Mouse (Mus musculus) liver, adult 2 months (tissue): ENCODE data around the gene Txnrd1. TPM values are rescaled to one million over a fixed set of nuclear protein-coding genes. Genes with fewer than 3 reads are reported as not detected.

ENCODE experiments used
- DNase-seq: peaks from one replicate; pipeline ENCODE4 v3.0.0-alpha.2; 2011; ENCODE audit warnings: low read depth, low spot score; ENCODE audit errors: extremely low read depth
- H3K27ac ChIP-seq: fragments of 200-500 bp; replicated peaks from 2 replicates; pipeline ENCODE4 v1.5.1; 2012; ENCODE audit warnings: low read depth, mild to moderate bottlenecking, control low read depth, inconsistent platforms, low read length; ENCODE audit not compliant: insufficient read depth
- H3K27me3 ChIP-seq: fragments of 200-500 bp; 2 replicates; pipeline ENCODE4 v1.6.1; 2012; ENCODE audit warnings: mild to moderate bottlenecking, moderate library complexity, low read length, inconsistent platforms; ENCODE audit not compliant: control insufficient read depth, insufficient read depth
- H3K36me3 ChIP-seq: fragments of 200-500 bp; 2 replicates; pipeline ENCODE4 v1.6.1; 2012; ENCODE audit warnings: low read length, inconsistent platforms; ENCODE audit not compliant: control insufficient read depth, insufficient read depth
- H3K4me1 ChIP-seq: fragments of 200-500 bp; 2 replicates; pipeline ENCODE4 v1.6.1; 2011; ENCODE audit warnings: low read length; ENCODE audit not compliant: control insufficient read depth, insufficient read depth
- H3K4me3 ChIP-seq: fragments of 200-500 bp; 2 replicates; pipeline ENCODE4 v1.5.1; 2011; ENCODE audit warnings: low read depth, mild to moderate bottlenecking, control low read depth, low read length, moderate library complexity; ENCODE audit not compliant: insufficient read depth
- H3K79me2 ChIP-seq: fragments of 200-500 bp; 2 replicates; pipeline ENCODE4 v1.6.1; 2012; ENCODE audit warnings: inconsistent platforms, mild to moderate bottlenecking, low read length, moderate library complexity; ENCODE audit not compliant: control insufficient read depth, insufficient read depth
- H3K9ac ChIP-seq: fragments of 200-500 bp; 2 replicates; pipeline ENCODE4 v1.6.1; 2012; ENCODE audit warnings: low read depth, mild to moderate bottlenecking, control low read depth, inconsistent platforms, low read length
- CTCF ChIP-seq: fragments of 200-500 bp; IDR thresholded peaks from 2 replicates; pipeline ENCODE4 v1.5.1; 2011; ENCODE audit warnings: low read depth, low read length, control low read depth
- POLR2A ChIP-seq: fragments of 200-500 bp; IDR thresholded peaks from 2 replicates; pipeline ENCODE4 v1.6.1; 2011; ENCODE audit warnings: low read length, control low read depth; ENCODE audit not compliant: insufficient read depth; ENCODE audit errors: extremely low read depth
- WGBS: fragments of 180-500 bp; shearing (Covaris S2); methylation state at CpG from one replicate; pipeline ENCODE4 v1.1.7; 2018; 5-methylcytosine and 5-hydroxymethylcytosine counted together
- polyA plus RNA-seq: library from polyadenylated mRNA; depleted of rRNA; stranded (reverse); fragments of >200 nt; gene quantifications from 2 replicates; pipeline ENCODE4 v1.2.3, GENCODE M21; 2012
- total RNA-seq: library from RNA; depleted of rRNA; stranded (reverse); fragments of >200 nt; gene quantifications from 2 replicates; pipeline ENCODE4 v1.2.3, GENCODE M21; 2014

The Txnrd1 gene
- total and polyA plus RNA-seq, 2 experiments: 50.4 to 71.2 TPM

- Histone ChIP-seq H3K9ac (no peak overlapping the region), H3K4me3 (no peak overlapping the region), H3K27ac (no peak overlapping the region), H3K36me3 (no peaks in the 10 kb centered on the region), H3K4me1 (peaks cover 3% of the 10 kb centered on the region; the same call in 1 of the 2 replicates), H3K79me2 (no peaks in the 10 kb centered on the region), H3K27me3 (no peaks in the 10 kb centered on the region)
- DNase-seq: no peak
- TF ChIP-seq POLR2A (no peak), CTCF (no peak)
- WGBS: 95% methylated on average over 6 of the region's 6 CpGs
Measured at GRCm38 (mm10) chr10:82851751-82852150, 18.0 kb downstream of the Txnrd1 start.

GRCm38 (mm10) chr10:82858032-82858680, 24.4 kb downstream of the Txnrd1 start:
- 59% methylated on average over 10 of the region's 10 CpGs for WGBS

GRCm38 (mm10) chr10:82858691-82859532, 25.2 kb downstream of the Txnrd1 start:
- Histone ChIP-seq H3K36me3 (peaks cover 13% of the 10 kb centered on the region; the same call in 1 of the 2 replicates), H3K4me1 (peaks cover 12% of the 10 kb centered on the region), H3K79me2 (peaks cover 14% of the 10 kb centered on the region), H3K9ac (peak overlapping the region; percentile 93), H3K27ac (peak overlapping the region; percentile 96), H3K4me3 (peak overlapping the region; percentile 88), H3K27me3 (no peaks in the 10 kb centered on the region)
- DNase-seq: peak; percentile 91
- WGBS: under 1% methylated on average over 49 of the region's 49 CpGs
- TF ChIP-seq POLR2A: peak; percentile 97
- TF ChIP-seq CTCF: no peak

More at GRCm38 (mm10) chr10:82858032-82858680, 24.4 kb downstream of the Txnrd1 start:
- Histone ChIP-seq H3K4me1 (peaks cover 12% of the 10 kb centered on the region), H3K27ac (peak overlapping the region; percentile 67), H3K27me3 (no peaks in the 10 kb centered on the region), H3K9ac (peak overlapping the region; percentile 7; the same call in 1 of the 2 replicates), H3K79me2 (peaks cover 7% of the 10 kb centered on the region), H3K4me3 (no peak overlapping the region; the same call in 1 of the 2 replicates), H3K36me3 (peaks cover 6% of the 10 kb centered on the region; the same call in 1 of the 2 replicates)
- TF ChIP-seq CTCF (no peak), POLR2A (no peak)
- DNase-seq: no peak

GRCm38 (mm10) chr10:82859533-82859915, 25.8 kb downstream of the Txnrd1 start:
- DNase-seq: peak; percentile 78
- Histone ChIP-seq H3K4me1 (peaks cover 12% of the 10 kb centered on the region), H3K27me3 (no peaks in the 10 kb centered on the region), H3K79me2 (peaks cover 15% of the 10 kb centered on the region), H3K4me3 (peak overlapping the region; percentile 88), H3K27ac (peak overlapping the region; percentile 96), H3K36me3 (peaks cover 19% of the 10 kb centered on the region; the same call in 1 of the 2 replicates), H3K9ac (peak overlapping the region; percentile 93)
- 1% methylated on average over 8 of the region's 8 CpGs for WGBS
- peak; percentile 58 for TF ChIP-seq CTCF
- no peak for TF ChIP-seq POLR2A

- WGBS: under 1% methylated on average over 50 of the region's 50 CpGs
- Histone ChIP-seq H3K36me3 (peaks cover 20% of the 10 kb centered on the region; the same call in 1 of the 2 replicates), H3K27ac (peak overlapping the region; percentile 92), H3K4me1 (peaks cover 12% of the 10 kb centered on the region), H3K27me3 (no peaks in the 10 kb centered on the region), H3K4me3 (peak overlapping the region; percentile 88), H3K9ac (peak overlapping the region; percentile 86), H3K79me2 (peaks cover 18% of the 10 kb centered on the region)
- DNase-seq: peak; percentile 78
- TF ChIP-seq POLR2A (no peak), CTCF (no peak)
Measured at GRCm38 (mm10) chr10:82860181-82860928, 26.6 kb downstream of the Txnrd1 start.
